Mouse (Mus musculus): ENCODE data around the gene Itgav.
A peak's percentile ranks its signal among the peaks of the same experiment; 100 is the strongest.

Gene Itgav

DNA sequence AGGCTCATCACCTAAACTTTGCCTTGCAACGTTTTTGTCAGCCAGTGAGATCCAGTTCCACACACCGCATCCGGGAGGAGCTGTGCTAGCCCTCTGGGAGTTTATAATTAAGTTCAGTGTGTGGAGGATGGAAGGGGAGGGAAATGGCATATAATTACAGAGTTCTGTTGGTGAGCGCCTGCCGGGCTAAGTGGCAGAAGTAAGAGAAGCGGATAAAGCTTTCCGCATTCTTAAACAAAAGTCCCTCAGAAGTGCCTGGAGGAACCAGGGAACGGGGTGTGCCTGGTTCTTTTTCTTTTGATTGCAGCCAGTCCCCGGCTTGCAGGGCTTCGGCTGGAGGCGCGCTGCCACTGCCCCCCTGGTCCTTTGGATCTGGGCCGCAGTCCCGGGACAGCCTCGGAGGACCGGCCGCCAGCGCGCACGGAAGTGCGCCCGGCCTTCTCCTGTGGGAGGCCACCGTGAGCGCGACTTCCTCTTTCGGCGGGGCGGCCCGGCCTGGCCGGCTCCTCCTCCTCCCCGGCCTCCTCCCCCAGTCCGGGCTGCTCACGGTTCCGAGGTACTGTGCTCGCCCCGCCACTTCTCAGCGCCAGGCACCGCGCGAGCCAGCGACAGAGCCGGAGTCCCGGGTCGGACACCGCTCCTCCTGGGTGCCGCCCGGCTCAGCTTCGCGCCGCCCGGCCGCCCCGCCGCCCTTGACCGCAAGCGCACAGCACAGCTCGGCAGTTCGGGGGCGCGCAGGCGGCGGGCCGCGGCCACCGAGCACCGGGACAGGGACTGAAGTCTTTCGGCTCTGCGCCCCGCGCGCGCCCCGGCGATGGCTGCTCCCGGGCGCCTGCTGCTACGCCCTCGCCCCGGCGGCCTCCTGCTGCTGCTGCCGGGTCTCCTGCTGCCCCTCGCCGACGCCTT is at the start of gene Itgav:
Gene Itgav (plus strand): TSS at position 477 of the 906 bp plus-strand sequence.
- peak; percentile 82 for DNase-seq (ENCODE audit: extremely low spot score)

DNA sequence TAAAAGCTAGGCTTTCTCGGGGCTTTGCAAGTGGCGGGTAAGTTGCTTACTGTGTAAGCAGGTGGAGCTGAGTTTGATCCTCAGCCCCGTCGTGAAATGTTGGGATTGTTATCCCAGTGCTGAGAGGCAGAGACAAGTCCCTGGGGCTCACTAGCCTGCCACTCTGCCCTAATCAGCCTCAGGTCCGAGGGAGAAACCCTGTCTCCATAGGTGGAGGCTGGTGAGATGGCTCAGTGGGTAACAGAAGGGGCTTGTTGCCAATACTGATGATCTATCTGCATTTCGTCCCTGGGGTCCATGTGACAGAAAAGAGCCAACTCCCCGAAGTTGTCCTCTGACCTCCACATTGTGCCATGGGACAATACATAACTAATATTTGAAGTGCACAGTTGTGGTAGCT is 49.8 kb upstream of the Itgav start:
- no peak for DNase-seq (ENCODE audit: extremely low spot score)

DNA sequence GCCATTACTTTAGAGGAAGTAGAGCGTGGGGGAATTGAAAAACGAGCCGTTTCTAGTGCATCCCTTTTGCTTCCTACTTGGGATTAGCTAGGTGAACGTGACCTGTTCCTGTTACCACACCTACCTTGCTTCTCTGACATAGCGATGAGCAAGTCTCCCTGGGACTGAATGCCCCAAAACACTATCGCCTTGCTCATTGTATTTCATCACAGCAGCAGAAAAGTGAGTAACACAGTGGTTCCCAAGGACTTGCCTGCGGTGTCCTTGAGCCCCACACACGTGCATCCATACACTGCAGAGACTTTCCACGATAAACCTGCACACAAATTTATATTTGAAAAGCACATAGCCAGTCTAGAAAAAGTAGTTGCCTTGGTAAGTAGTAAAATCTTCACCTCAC is 49.3 kb upstream of the Itgav start:
- DNase-seq (ENCODE audit: extremely low spot score), result no peak

DNA sequence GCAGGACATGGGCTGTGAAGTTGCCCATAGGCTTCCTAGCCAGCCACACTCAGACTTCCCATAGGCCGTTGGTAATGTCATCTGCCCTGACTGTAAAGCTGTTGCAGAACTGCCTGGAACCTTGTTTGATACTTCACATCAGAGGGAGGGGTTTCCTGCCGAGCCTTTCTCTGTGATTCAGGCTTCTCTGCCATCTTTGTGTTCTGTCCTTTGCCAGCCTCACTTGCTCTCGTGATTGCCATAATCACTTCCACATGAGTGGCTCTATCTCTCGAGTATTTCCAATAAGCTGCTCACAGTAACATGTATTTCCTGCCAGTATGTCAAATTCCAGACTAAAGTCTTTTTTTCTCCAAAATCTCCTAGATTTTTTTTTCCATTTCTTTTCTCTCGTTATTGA is 48.5 kb upstream of the Itgav start:
- no peak for DNase-seq (ENCODE audit: extremely low spot score)

DNA sequence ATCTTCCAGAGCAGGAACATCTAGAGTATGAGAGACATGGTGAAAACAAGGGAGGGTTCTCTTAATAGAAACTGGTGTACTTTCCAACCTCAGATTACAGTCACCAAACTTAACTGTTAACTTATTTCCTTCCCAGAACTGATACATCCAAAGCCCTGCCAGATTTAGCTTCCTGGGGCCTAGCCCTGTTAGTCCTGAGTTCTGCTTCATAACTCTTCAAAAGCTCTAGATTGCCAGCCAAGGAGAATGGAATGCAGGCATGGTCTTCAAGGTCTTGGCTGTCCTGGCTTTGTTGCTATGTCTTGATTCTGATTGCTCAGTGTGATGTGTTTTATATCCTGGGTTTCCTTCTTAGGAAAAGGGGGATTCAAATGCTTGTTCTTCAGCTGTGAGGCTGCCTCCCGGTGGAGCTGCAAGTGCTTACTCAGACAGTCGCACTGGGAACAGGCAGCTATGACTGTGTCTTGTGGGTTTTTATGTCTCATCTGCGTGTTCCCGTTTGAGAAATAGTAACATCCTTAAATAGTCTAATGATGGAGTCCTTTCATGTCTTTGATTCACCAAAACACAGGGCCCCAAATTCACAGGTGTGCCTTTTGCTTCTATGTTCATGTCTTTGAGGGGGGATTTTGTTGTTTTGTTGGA is 47.8 kb upstream of the Itgav start:
- no peak for DNase-seq (ENCODE audit: extremely low spot score)

DNA sequence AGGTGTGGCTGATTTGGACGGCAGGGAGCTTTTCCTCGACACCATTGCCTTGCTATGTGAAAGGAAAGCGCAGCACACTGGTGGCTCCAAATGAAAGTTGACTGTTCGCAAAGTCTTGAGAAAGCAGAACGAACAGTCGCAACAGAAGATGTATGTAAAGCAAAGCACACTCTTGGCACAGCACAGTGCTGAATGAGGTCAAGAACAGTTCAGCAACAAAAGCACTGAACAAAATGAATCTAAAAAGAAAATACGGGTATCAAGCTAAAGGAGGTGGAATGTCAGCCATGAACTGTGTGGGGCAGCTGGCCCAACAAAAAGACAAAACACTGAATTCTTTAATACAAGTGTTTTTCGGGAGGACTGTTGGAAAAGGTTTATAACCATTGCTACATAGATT is 42.9 kb upstream of the Itgav start:
- DNase-seq (ENCODE audit: extremely low spot score), result no peak

DNA sequence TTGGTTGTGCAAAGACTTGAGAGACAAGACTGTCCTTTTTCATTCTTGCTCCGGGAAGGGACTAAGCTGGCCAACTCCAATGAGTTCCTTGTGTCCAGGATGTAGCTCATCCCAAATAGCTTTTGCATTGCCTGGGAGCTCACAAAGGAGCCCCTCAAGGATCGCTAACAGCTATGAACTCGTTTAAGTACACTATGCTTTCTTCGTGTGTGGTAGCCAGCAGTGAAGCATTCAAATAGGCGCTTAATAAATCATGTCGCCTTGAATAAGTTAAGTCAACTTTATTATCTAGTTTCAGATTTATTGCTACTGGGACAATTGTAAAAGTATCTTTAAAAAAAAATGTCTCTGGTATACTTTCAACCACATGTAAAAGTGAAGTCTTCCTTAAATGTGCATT is 42.4 kb upstream of the Itgav start:
- no peak for DNase-seq (ENCODE audit: extremely low spot score)

DNA sequence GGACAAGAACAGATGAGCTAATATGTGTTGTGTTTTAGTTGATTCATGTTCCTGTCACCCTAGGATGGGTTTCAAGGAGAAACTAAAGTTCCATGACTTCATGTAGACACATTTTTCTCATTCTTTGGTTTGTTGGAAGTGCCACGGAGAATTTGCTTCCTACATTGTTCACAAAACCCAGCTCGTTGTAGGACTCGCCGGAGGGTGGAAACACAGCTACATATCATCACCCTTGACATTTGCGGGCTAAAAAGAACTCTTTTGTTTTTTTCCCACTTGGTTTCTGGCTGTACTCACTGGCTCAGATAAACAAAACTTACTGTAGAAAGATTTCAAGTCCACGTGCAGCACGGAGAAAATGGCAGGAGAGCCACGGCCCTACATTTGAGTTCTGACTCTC is 41.9 kb upstream of the Itgav start:
- no peak for DNase-seq (ENCODE audit: extremely low spot score)

DNA sequence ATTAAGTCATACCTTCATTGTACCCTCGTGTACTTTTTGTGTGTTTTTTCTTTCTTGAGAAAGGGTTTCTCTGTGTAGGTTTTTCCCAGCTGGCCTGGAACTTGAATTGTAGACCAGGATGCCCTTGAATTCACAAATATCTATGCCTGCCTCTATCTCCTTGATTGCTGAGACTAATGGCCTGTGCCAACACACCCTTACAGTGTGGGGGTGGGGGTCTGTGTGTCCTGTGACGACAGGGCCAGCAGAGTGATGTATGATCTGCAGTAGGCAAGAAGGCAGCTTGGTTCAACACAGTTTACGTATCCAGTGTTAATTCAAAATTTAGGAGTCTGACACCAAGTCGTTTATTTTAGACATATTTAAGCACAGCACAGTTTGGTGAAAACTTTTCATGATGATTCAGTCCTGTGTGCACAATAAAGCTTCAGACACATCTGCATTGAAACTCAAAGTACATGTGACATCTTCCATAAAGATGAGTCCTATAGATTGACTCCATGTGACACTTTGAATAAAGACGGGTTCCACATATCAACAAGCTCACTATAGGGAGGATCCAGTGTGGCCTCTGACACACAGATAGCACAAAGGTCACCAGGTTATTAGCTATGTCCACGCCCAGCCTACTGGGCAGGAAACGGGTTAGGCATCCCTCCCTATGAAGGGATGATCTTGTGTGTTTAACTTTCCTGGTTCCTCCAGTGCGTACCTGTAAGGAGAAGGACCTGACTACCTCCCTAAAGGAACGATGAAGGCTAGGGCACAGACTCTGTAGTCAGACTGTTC is 40.3 kb upstream of the Itgav start:
- no peak for DNase-seq (ENCODE audit: extremely low spot score)

DNA sequence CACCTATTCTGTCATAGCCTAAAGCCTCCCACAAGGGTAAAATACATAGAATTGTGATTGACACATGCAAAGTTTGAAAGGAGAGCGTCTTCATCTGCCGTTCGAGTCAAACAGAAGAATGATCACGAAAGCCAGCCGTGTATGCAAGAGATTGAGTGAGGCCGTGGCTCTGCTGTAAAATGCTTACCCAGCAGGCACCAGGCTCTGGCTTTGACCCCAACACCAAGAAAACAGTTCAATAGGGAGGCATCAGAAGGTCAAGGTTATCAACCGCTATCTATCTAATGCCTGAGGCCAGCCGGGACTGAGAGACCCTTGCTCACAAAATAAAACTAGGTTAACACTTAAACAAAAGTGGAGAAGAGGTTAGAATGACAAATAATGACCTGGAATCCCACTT is 39.5 kb upstream of the Itgav start:
- DNase-seq (ENCODE audit: extremely low spot score), result no peak

DNA sequence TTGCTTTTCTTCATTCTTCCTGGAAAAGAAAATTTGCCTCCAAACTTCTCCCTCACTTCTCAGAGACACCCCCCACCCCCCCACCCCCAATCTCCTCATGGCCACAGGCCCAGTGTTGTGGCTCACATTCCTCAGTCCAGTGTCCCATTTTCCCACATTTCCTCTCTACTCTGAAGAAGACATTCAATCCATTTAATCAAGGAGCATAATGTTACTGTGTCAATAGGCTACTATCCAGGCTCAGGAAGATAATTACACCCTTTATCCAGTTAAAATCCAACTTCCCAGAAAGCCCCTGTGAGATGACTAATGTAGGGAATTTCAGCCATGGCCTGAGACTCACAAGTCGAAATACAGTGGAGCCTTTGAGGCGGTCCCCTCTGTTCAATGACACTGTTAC is 33.8 kb upstream of the Itgav start:
- DNase-seq (ENCODE audit: extremely low spot score), result no peak

DNA sequence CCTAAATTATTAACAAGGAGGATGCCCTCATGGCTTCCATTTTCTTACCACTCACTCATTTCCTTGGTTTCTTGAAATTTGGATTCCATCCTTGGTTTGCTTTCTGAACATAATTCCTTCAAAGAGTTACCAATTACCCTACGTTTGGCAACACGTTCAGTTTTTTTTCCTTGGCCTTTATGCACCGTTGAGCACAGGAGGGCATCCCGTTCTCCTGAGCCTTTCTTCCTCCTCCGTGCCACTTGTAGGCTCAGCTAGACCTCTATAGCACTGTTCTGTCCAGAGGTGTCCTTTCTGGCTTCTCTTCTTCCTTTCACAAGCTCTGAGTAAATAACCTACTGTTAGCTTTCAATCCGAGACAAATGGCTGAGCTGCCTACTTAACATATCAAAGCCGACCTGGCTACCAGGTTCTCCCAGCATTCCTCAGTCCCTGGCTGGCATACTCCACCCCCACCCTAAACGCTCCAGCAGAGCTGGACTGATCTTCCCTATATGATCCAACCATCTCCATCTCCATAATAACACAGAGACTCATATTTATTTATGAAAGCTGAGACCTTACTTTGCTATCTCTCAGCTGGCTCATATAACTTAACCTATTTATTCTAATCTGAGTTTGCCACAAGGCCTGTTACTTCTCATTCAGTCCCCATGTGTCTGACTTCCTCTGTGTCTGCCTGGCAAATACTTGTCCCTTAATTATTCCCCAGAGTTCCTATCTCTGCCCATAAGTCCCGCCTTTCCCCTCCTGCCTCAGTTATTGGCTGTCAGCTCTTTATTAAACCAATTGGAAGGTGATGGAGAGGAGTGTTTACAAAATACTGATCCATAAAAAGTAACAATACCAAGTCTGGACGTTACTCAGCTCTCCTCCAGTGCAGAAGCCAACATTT is 31.3 kb upstream of the Itgav start:
- no peak for DNase-seq (ENCODE audit: extremely low spot score)

DNA sequence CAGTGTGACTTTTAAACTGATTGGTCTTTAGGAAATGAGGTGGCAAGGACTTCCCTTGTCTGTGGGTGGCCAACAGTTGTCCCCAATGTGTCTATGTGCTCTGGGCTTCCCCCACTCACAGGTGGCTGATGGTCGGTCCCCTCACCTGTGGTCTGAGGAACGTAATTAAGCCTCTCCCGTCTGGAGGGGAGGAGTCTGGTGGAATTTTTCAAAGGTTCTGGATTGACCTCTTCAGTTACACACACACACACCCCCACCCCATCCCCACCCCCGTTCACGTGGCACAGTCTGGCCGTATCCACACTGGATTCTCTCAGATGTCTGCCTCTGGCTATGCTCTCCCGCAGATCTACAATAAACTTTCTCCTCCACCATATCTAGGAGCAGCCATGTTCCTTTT is 30.1 kb upstream of the Itgav start:
- DNase-seq (ENCODE audit: extremely low spot score), result no peak

DNA sequence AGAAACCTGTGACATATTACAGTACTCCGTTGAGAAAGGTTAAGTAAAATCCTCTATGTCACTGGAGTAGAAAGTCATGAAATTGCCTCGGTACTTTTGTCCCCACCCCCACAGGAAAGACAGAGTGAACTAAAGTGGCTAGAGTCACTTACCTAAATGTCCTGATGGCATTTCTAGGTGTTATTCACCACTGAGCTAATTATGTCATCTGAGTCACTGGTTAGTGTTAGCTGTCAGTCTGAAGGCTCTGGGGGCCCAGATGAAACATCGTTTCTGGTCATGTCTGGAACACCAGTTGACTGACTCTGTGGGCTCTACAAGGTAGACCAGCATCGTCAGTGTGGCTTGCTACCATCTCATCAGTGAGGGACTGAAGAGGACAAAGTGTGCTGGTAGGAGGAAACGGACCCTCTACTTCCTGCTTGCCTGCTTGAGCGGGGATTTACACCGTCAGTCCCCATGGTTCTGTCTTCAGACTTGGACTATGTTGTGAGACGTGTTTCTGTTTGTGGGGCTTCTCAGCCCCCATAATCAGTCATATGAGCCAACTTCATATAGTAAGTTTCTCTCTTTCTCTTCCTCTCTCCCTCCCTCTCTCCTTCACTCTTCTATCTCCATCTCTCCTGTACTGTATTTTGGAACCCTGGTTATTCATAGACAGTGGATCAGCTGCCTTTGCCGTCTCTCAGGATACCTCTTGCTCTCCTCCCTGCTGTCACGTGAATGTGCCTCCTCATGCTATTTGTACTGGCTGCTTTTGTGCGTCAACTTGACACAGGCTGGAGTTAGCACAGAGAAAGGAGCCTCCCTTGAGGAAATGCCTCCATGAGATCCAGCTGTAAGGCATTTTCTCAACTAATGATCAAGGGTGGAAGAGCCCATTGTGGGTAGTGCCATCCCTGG is 28.6 kb upstream of the Itgav start:
- no peak for DNase-seq (ENCODE audit: extremely low spot score)

DNA sequence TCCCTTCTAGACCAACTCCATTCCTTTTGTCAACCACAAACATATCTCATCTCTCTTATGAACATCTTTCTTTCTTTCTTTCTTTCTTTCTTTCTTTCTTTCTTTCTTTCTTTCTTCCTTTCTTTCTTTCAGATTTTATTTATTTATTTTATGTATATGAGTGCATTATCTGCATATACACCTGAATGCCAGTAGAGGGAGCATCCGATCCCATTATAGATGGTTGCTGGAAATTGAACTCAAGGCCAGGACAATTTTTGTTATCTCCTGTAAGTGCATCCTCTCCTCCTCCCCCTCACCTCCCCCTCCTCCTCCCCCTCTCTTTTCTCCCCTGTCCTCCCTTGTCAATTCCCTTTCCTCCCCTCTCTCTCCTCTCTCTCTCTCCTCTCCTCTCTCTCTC is 25.7 kb upstream of the Itgav start:
- no peak for DNase-seq (ENCODE audit: extremely low spot score)

DNA sequence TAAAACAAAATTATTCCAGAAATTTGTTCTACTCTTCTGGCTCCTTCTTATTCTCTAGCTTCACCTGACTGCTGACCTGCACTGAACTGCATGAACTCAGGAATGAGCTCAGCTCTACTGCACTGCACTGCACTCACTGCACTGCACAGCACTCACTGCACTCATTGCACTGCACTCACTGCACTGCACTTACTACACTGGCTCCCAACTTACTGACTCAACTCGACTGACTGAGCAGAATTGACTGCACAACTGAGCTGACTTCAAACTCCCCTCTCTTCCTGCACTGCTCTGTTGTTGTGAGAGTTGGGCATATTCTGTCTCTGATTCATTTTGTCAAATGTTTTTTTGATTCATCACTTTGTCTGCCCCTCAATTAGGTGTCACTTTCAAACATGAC is 24.9 kb upstream of the Itgav start:
- no peak for DNase-seq (ENCODE audit: extremely low spot score)

DNA sequence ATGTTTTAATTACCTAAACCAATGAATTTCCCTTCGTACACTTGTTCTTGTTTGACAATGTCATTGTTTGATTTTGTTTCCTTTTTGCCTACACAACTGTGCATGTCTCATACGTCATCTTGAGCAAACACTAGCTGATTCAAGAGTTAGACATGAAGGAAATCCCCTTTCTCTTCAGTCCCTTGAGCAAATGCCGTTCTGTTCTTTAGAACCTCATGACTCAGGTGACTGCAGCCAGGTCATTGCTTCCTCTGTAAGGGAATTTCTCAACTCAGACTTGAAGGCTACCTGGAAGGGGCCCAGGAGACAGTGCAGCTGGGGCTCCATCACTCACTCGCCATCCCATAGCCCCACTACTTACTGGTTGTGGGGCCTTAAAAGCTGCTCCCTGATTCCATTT is 23.5 kb upstream of the Itgav start:
- DNase-seq (ENCODE audit: extremely low spot score), result no peak

DNA sequence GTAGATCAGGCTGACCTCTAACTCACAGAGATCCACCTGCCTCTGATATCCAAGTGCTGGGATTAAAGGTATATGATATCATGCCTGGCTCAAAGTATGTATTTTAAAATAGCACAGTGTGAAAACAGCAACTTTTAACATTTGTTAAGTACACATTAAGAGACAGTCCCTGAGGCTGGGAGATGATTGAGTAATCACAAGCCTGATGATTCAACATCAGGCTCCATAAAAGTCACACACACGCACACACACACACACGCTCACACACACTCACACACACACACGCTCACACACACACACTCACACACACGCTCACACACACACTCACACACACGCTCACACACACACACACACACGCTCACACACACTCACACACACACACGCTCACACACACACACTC is 21.8 kb upstream of the Itgav start:
- DNase-seq (ENCODE audit: extremely low spot score), result no peak

DNA sequence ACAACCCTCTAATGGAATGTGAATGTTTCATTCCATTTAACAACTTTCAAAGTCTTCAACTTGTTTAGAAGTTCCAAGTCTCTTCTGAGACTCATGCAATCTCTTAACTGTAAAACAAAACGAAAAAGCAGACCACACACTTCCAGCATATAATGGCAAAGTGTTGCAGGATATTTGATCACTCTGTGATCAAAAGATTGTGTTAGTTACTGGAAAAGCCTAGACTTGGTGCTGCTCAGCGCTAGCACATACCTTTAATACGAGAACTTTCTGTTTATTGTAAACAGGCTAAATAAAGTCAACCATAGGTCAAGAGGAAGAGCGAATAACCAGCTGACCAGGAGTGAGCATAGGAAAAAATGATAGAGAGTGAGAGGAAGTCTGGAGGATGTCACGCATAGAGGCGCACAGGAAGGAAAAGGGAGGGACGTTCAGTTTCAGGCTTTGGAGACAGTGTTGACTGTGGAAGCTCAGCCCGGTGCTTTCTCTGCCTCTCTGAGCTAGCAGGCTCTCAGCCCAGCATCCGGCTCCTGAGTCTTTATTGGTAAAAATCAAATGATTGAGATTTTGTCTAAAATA is 18.5 kb upstream of the Itgav start:
- DNase-seq (ENCODE audit: extremely low spot score), result no peak

DNA sequence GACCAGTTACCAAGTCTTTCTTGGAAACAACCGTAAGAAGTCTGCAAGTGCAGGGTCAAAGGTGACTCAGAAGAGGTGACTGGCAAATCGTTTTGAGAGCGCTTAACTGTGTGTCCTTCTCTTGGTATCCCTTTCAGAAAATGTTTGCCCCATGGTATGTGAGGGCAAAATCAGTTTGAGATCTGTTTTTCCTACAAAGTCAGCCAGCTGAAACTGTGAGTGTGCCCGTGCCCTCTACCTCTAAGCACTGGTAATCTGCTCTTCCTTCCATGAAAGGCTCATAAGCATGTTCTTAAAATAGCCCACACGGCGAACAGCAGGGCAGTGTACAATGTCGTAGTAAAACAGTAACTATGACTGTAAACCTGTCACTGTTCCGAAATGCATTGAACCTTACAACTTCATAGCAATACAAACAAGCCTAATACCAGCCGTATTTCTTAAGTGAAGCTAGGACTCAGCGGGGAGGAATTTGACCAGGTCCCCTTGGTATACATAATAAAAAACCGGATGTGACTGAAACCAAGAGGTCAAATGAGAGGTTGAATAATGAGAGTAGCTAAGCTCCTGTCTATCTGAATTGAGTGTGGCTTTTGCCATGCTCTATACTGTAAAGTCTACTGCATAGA is 14.2 kb upstream of the Itgav start:
- DNase-seq (ENCODE audit: extremely low spot score), result no peak

All from embryo, embryonic 9.5 days (tissue).